Mouse (Mus musculus) megakaryocyte-erythroid progenitor cell, adult 5 weeks (primary cell): Measurements from ENCODE around the gene Krtap22-2. TPM values are rescaled to one million over a fixed set of nuclear protein-coding genes. Genes with fewer than 3 reads are reported as not detected.

Experiments
- polyA plus RNA-seq: library from polyadenylated mRNA; stranded (reverse); fragments of >175 nt; gene quantifications from 2 replicates; pipeline ENCODE4 v1.2.3, GENCODE M21; 2012

The Krtap22-2 gene
- polyA plus RNA-seq, result not detected in 2 replicates

DNA sequence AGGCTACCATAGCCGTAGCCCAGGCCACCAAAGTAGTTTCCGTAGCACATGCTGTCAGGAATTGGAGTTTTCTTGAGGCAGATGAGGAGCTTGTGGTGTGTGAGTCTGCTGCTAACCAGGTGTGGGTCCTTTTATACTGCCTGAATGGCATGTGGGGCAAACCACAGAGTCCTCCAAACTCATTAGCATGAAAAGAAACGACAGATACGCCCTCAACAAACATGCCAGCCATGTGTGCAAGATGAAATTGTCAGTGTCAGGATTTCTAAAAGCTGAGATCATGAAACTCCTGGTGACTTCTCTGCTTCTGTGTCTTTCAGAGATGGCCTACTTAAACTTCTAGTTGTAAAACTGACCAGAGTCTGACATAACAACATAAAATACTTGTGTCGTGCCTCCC, at the start of gene Krtap22-2:
Gene Krtap22-2, minus strand, starts transcription at position 101 of the 400 bp plus-strand sequence.

DNA sequence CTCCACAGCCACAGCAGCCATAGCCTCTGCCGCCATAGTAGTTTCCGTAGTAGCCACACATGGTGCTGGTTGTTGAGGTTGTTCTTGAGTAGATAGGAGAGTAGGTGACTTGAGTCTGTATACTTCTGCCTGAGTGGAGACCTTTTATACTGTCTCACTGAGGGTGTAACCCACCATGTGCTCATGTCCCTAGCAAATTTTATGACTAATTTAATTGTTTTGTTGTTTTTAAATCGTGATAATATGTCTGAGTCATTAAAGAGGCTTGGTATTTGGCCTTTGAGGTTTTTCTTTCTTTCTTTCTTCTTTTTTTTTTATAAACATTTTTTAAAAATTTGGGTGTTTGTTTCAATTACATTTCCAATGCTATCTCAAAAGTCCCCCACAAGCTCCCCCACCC, 37.2 kb upstream of the Krtap22-2 start, which contains the start of gene Krtap6-5:
Gene Krtap6-5, minus strand, starts transcription at position 101 of the 400 bp plus-strand sequence.

DNA sequence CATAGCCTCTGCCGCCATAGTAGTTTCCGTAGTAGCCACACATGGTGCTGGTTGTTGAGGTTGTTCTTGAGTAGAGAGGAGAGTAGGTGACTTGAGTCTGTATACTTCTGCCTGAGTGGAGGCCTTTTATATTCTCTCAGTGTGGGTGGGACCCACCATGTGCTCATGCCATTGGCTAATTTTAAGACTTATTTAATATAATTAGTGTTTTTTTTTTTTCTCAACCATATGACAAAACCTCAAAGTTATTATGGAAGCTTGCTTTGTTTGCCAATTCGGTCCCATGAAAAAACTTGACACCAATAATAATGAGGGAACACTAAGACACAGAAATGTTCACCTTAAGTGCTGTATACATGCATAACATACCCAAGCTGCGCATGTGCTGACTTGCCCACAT, 30.8 kb upstream of the Krtap22-2 start, which contains the start of gene Gm10228:
Gene Gm10228, minus strand, starts transcription at position 101 of the 400 bp plus-strand sequence.

GRCm38 (mm10) chr16:89031399-89031798, 20.8 kb upstream of the Krtap22-2 start, which contains the start of gene Krtap6-1:
Krtap6-1 (plus strand) TSS chr16:89031699.

DNA sequence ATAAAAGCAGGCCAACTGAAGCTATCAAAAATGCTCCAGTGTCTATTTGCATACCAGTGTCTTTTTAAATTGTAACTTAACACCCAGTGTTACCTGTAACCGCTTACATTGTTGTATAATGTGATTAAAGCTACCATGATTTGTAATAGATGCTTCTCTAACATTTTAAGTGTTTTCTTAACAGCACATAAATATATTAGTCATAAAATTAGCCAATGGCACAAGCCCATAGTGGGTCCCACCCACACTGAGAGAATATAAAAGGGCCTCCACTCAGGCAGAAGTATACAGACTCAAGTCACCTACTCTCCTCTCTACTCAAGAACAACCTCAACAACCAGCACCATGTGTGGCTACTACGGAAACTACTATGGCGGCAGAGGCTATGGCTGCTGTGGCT, 4.4 kb upstream of the Krtap22-2 start, which contains the start of gene Gm10229:
Gene Gm10229, plus strand, starts transcription at position 301 of the 400 bp plus-strand sequence.

GRCm38 (mm10) chr16:88962773-88963172, 47.8 kb downstream of the Krtap22-2 start, which contains the start of gene Krtap16-3:
Krtap16-3 (minus strand) TSS chr16:88962873.

Other genes starting within 250 kb of the Krtap22-2 start
- gene 2310057N15Rik, start 236.6 kb downstream of the Krtap22-2 start, polyA plus RNA-seq, result not detected in 2 replicates
- gene Gm5965, start 232.9 kb downstream of the Krtap22-2 start, polyA plus RNA-seq, result not detected in 2 replicates
- not detected in 2 replicates for gene Gm20741, start 198.5 kb downstream of the Krtap22-2 start, polyA plus RNA-seq
- not detected in 2 replicates for gene Krtap15, start 190.5 kb downstream of the Krtap22-2 start, polyA plus RNA-seq
- not detected in 2 replicates for gene Krtap14, start 184.6 kb downstream of the Krtap22-2 start, polyA plus RNA-seq
- not detected in 2 replicates for gene Krtap19-1, start 141.3 kb downstream of the Krtap22-2 start, polyA plus RNA-seq
- not detected in 2 replicates for gene Krtap19-2, start 136.5 kb downstream of the Krtap22-2 start, polyA plus RNA-seq
- not detected in 2 replicates for gene Krtap19-3, start 132.7 kb downstream of the Krtap22-2 start, polyA plus RNA-seq
- not detected in 2 replicates for gene Krtap19-4, start 125.7 kb downstream of the Krtap22-2 start, polyA plus RNA-seq
- gene Krtap19-5, start 114.3 kb downstream of the Krtap22-2 start, polyA plus RNA-seq, result not detected in 2 replicates
- not detected in 2 replicates for gene Krtap19-9b, start 78.5 kb downstream of the Krtap22-2 start, polyA plus RNA-seq
- gene Krtap16-3, start 47.9 kb downstream of the Krtap22-2 start, polyA plus RNA-seq, result not detected in 2 replicates
- gene Gm10229, start 4.5 kb upstream of the Krtap22-2 start, polyA plus RNA-seq, result not detected in 2 replicates
- gene Krtap6-1, start 20.9 kb upstream of the Krtap22-2 start, polyA plus RNA-seq, result not detected in 2 replicates
- 0.28 TPM in 1 of 2 replicates, not detected in the other for gene Gm10228, start 30.7 kb upstream of the Krtap22-2 start, polyA plus RNA-seq
- gene Krtap6-5, start 37.1 kb upstream of the Krtap22-2 start, polyA plus RNA-seq, result not detected in 2 replicates
- not detected in 2 replicates for gene 1110025L11Rik, start 53.2 kb upstream of the Krtap22-2 start, polyA plus RNA-seq
- not detected in 2 replicates for gene Krtap6-3, start 73.3 kb upstream of the Krtap22-2 start, polyA plus RNA-seq
- not detected in 2 replicates for gene Gm6358, start 130.1 kb upstream of the Krtap22-2 start, polyA plus RNA-seq
- not detected in 2 replicates for gene Gm10061, start 140.3 kb upstream of the Krtap22-2 start, polyA plus RNA-seq
- gene Gm9789, start 147.2 kb upstream of the Krtap22-2 start, polyA plus RNA-seq, result not detected in 2 replicates
- not detected in 2 replicates for gene Gm7735, start 158.7 kb upstream of the Krtap22-2 start, polyA plus RNA-seq
- not detected in 2 replicates for gene 1110057P08Rik, start 164.0 kb upstream of the Krtap22-2 start, polyA plus RNA-seq
- not detected in 2 replicates for gene Krtap20-2, start 195.1 kb upstream of the Krtap22-2 start, polyA plus RNA-seq